Mouse (Mus musculus) colon, adult 2 months (tissue): Measurements from ENCODE around the gene Gamt. TPM values are rescaled to one million over a fixed set of nuclear protein-coding genes. Genes with fewer than 3 reads are reported as not detected.

ENCODE experiments used
- polyA plus RNA-seq: library from polyadenylated mRNA; depleted of rRNA; stranded (reverse); fragments of >200 nt; gene quantifications from 2 replicates; pipeline ENCODE4 v1.2.3, GENCODE M21; 2012; rRNA removed

Gene Gamt
- polyA plus RNA-seq: 12.4 and 22.1 TPM in 2 replicates

GRCm38 (mm10) chr10:80260642-80261584, at the start of gene Gamt, which contains the start of gene Dazap1:
Gene Gamt (minus strand): TSS chr10:80261012.
Gene Dazap1 (plus strand): TSS chr10:80261486.

GRCm38 (mm10) chr10:80295618-80296425, 35.0 kb upstream of the Gamt start, which contains the start of gene Apc2:
Gene Apc2 (plus strand): TSS chr10:80295977.

GRCm38 (mm10) chr10:80292251-80293146, 31.7 kb upstream of the Gamt start, which contains the start of gene Rps15:
Gene Rps15 (plus strand): TSS chr10:80292453.

GRCm38 (mm10) chr10:80248971-80249640, 11.7 kb downstream of the Gamt start, which contains the start of gene Ndufs7:
Gene Ndufs7 (plus strand): TSS chr10:80249121.

GRCm38 (mm10) chr10:80226416-80227165, 34.2 kb downstream of the Gamt start, which contains the start of gene Mum1:
Gene Mum1 (plus strand): TSS chr10:80226434.

Other genes with a start within 250 kb of the Gamt start
- gene Arhgap45, start 244.4 kb downstream of the Gamt start, polyA plus RNA-seq: 24.6 and 25.0 TPM in 2 replicates
- gene Polr2e, start 221.2 kb downstream of the Gamt start, polyA plus RNA-seq: 179 and 185 TPM in 2 replicates
- gene Gpx4, start 213.8 kb downstream of the Gamt start, polyA plus RNA-seq: 332 and 514 TPM in 2 replicates
- 82.3 and 100 TPM in 2 replicates for gene Sbno2, start 155.4 kb downstream of the Gamt start, polyA plus RNA-seq
- 125 and 133 TPM in 2 replicates for gene Stk11, start 145.2 kb downstream of the Gamt start, polyA plus RNA-seq
- 2,828 and 3,041 TPM in 2 replicates for gene Atp5d, start 122.4 kb downstream of the Gamt start, polyA plus RNA-seq
- gene Cbarp, start 120.2 kb downstream of the Gamt start, polyA plus RNA-seq: 14.1 and 17.1 TPM in 2 replicates
- gene Midn, start 112.7 kb downstream of the Gamt start, polyA plus RNA-seq: 174 and 187 TPM in 2 replicates
- 98.7 and 100 TPM in 2 replicates for gene Cirbp, start 95.0 kb downstream of the Gamt start, polyA plus RNA-seq
- gene 1600002K03Rik, start 88.1 kb downstream of the Gamt start, polyA plus RNA-seq: 18.0 and 23.5 TPM in 2 replicates
- 3.4 and 3.6 TPM in 2 replicates for gene Efna2, start 81.5 kb downstream of the Gamt start, polyA plus RNA-seq
- gene Mum1, start 34.6 kb downstream of the Gamt start, polyA plus RNA-seq: 25.4 and 27.3 TPM in 2 replicates
- gene Ndufs7, start 11.9 kb downstream of the Gamt start, polyA plus RNA-seq: 917 and 1,055 TPM in 2 replicates
- 79.6 and 86.9 TPM in 2 replicates for gene Dazap1, start 474 bp upstream of the Gamt start, polyA plus RNA-seq
- 1,702 and 2,447 TPM in 2 replicates for gene Rps15, start 31.4 kb upstream of the Gamt start, polyA plus RNA-seq
- gene Apc2, start 35.0 kb upstream of the Gamt start, polyA plus RNA-seq: 1.8 and 2.0 TPM in 2 replicates
- 55.6 and 67.7 TPM in 2 replicates for gene 2310011J03Rik, start 59.5 kb upstream of the Gamt start, polyA plus RNA-seq
- gene Pcsk4, start 68.5 kb upstream of the Gamt start, polyA plus RNA-seq: 20.6 and 24.0 TPM in 2 replicates
- 27.3 and 36.0 TPM in 2 replicates for gene Reep6, start 68.9 kb upstream of the Gamt start, polyA plus RNA-seq
- gene Adamtsl5, start 87.4 kb upstream of the Gamt start, polyA plus RNA-seq: 27.8 and 29.2 TPM in 2 replicates
- gene Plk5, start 95.4 kb upstream of the Gamt start, polyA plus RNA-seq: 0.38 and 0.71 TPM in 2 replicates
- 23.9 and 24.3 TPM in 2 replicates for gene Mex3d, start 126.6 kb upstream of the Gamt start, polyA plus RNA-seq
- gene Mbd3, start 138.5 kb upstream of the Gamt start, polyA plus RNA-seq: 112 and 120 TPM in 2 replicates
- 2,050 and 2,937 TPM in 2 replicates for gene Uqcr11, start 145.8 kb upstream of the Gamt start, polyA plus RNA-seq
- 84.9 and 86.2 TPM in 2 replicates for gene Tcf3, start 172.6 kb upstream of the Gamt start, polyA plus RNA-seq
- 0.02 TPM in 1 of 2 replicates, not detected in the other for gene Onecut3, start 233.8 kb upstream of the Gamt start, polyA plus RNA-seq